Mouse (Mus musculus): ENCODE measurements around the gene Gm20388. TPM values are rescaled to one million over a fixed set of nuclear protein-coding genes. Genes with fewer than 3 reads are reported as not detected.

Gene Gm20388
- polyA plus RNA-seq, 1 experiment from 2014 or later, result not detected

DNA sequence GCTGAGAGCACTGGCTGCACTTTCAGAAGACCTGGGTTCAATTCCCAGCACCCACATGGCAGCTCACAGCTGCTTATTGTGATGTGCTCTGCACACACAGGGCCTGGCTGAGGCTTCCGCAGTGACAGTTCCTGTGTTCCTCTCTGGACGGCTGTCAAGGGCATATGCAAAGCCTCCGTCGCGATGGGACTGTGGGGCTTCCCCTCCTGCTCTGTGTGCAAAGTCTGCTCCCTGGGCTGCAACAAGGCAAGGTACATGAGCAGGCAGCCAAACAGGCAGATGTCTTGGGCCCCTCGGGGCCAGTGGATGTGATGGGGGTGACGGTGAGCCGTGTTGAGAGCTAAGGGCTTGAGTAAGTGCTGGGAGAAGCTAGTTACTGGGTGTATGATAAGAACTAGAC lies 1878.1 kb downstream of the Gm20388 start:
- Histone ChIP-seq H3K4me3 (ENCODE audit: low read length) (no peak overlapping the region), H3K4me1 (replicated peaks; ENCODE audit: control insufficient read depth, insufficient read depth, low read length) (peaks cover 10% of the 10 kb centered on the region), H3K36me3 (ENCODE audit: control insufficient read depth, insufficient read depth, low read length) (no peaks in the 10 kb centered on the region), H3K4me2 (ENCODE audit: low read depth, low read length) (no peak overlapping the region), H3K27me3 (ENCODE audit: control insufficient read depth, insufficient read depth, low read depth, low read length) (no peaks in the 10 kb centered on the region), H3K9ac (ENCODE audit: low read length) (no peak overlapping the region), H3K9me3 (ENCODE audit: control insufficient read depth, low read length) (no peaks in the 10 kb centered on the region), H3K27ac (ENCODE audit: low read length) (no peak overlapping the region)
- no peak for ATAC-seq (ENCODE audit: low read depth)
- 74% methylated on average over 8 of the region's 8 CpGs for WGBS

DNA sequence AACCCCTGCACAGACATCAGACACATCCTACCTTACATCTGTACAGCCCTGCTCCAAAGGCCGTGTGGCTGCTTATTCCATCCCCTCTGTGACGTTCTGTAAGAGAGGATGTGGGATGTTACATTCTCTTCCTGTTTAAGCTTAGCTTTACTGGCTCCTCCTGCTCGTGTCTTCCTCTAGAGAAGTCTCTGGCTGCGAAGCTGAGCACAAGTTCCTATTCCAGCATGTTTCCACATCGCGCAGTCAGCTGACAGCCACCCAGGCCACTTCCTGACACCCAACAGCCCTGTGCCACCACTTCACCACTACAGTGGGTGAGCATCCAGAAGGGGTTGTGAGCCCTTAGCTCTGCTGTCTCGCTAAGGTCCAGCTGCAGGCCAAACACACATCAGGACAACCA lies 1881.5 kb downstream of the Gm20388 start:
- Histone ChIP-seq H3K27ac (ENCODE audit: low read length) (peak overlapping the region; percentile 69), H3K36me3 (ENCODE audit: control insufficient read depth, insufficient read depth, low read length) (peaks cover 6% of the 10 kb centered on the region), H3K4me2 (ENCODE audit: low read depth, low read length) (0 out of 2 replicates have a peak overlapping the region, but pooled peaks have one; percentile 6), H3K4me3 (ENCODE audit: low read length) (no peak overlapping the region), H3K9ac (ENCODE audit: low read length) (0 out of 2 replicates have a peak overlapping the region, but pooled peaks have one; percentile 18), H3K27me3 (ENCODE audit: control insufficient read depth, insufficient read depth, low read depth, low read length) (no peaks in the 10 kb centered on the region), H3K4me1 (replicated peaks; ENCODE audit: control insufficient read depth, insufficient read depth, low read length) (peaks cover 10% of the 10 kb centered on the region), H3K9me3 (ENCODE audit: control insufficient read depth, low read length) (no peaks in the 10 kb centered on the region)
- peak; percentile 26 for ATAC-seq (ENCODE audit: low read depth)
- 60% methylated on average over 7 of the region's 7 CpGs for WGBS

DNA sequence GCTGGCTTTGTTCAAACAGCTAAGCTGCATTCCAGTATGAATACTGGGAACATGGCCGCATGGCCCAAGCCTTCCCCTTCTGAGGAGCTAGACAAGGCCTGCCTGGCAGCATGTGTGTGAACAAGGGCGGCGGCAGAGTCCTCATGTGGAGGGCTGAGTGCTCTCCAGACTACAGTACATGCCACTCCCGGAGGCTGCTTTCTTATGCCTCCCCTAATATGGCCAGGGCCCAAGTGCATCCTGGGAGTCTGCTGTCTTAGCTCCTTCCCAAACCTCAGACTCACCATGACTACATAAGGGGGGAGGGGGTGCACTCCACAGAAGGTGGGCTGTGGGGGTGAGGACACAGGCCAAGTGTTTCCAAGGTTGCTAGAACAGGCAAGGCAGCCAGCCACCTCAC lies 1882.0 kb downstream of the Gm20388 start:
- H3K9ac ChIP-seq (ENCODE audit: low read length), result 0 out of 2 replicates have a peak overlapping the region, but pooled peaks have one; percentile 18
- H3K36me3 ChIP-seq (ENCODE audit: control insufficient read depth, insufficient read depth, low read length), result peaks cover 9% of the 10 kb centered on the region
- ATAC-seq (ENCODE audit: low read depth), result peak; percentile 87
- peaks cover 10% of the 10 kb centered on the region for H3K4me1 ChIP-seq (replicated peaks; ENCODE audit: control insufficient read depth, insufficient read depth, low read length)
- H3K4me2 ChIP-seq (ENCODE audit: low read depth, low read length), result 0 out of 2 replicates have a peak overlapping the region, but pooled peaks have one; percentile 6
- no peaks in the 10 kb centered on the region for H3K9me3 ChIP-seq (ENCODE audit: control insufficient read depth, low read length)
- H3K27ac ChIP-seq (ENCODE audit: low read length), result peak overlapping the region; percentile 69
- H3K27me3 ChIP-seq (ENCODE audit: control insufficient read depth, insufficient read depth, low read depth, low read length), result no peaks in the 10 kb centered on the region
- no peak overlapping the region for H3K4me3 ChIP-seq (ENCODE audit: low read length)
- 38% methylated on average over 4 of the region's 4 CpGs for WGBS

- H3K4me2 ChIP-seq (ENCODE audit: low read depth, low read length), result no peak overlapping the region
- peaks cover 10% of the 10 kb centered on the region for H3K4me1 ChIP-seq (replicated peaks; ENCODE audit: control insufficient read depth, insufficient read depth, low read length)
- H3K36me3 ChIP-seq (ENCODE audit: control insufficient read depth, insufficient read depth, low read length), result peaks cover 16% of the 10 kb centered on the region
- no peak overlapping the region for H3K4me3 ChIP-seq (ENCODE audit: low read length)
- 47% methylated on average over 3 of the region's 3 CpGs for WGBS
- H3K9me3 ChIP-seq (ENCODE audit: control insufficient read depth, low read length), result no peaks in the 10 kb centered on the region
- H3K9ac ChIP-seq (ENCODE audit: low read length), result no peak overlapping the region
- H3K27ac ChIP-seq (ENCODE audit: low read length), result no peak overlapping the region
- no peak for ATAC-seq (ENCODE audit: low read depth)
- no peaks in the 10 kb centered on the region for H3K27me3 ChIP-seq (ENCODE audit: control insufficient read depth, insufficient read depth, low read depth, low read length)
Observed at GRCm38 (mm10) chr8:121794151-121794550, 1883.5 kb downstream of the Gm20388 start.

- 80% methylated on average over 8 of the region's 8 CpGs for WGBS
- H3K27me3 ChIP-seq (ENCODE audit: control insufficient read depth, insufficient read depth, low read depth, low read length), result no peaks in the 10 kb centered on the region
- no peak overlapping the region for H3K9ac ChIP-seq (ENCODE audit: low read length)
- peaks cover 16% of the 10 kb centered on the region for H3K36me3 ChIP-seq (ENCODE audit: control insufficient read depth, insufficient read depth, low read length)
- H3K4me3 ChIP-seq (ENCODE audit: low read length), result no peak overlapping the region
- no peak for ATAC-seq (ENCODE audit: low read depth)
- peaks cover 10% of the 10 kb centered on the region for H3K4me1 ChIP-seq (replicated peaks; ENCODE audit: control insufficient read depth, insufficient read depth, low read length)
- H3K4me2 ChIP-seq (ENCODE audit: low read depth, low read length), result no peak overlapping the region
- no peak overlapping the region for H3K27ac ChIP-seq (ENCODE audit: low read length)
- no peaks in the 10 kb centered on the region for H3K9me3 ChIP-seq (ENCODE audit: control insufficient read depth, low read length)
Observed at GRCm38 (mm10) chr8:121795461-121795860, 1884.8 kb downstream of the Gm20388 start.

- 90% methylated on average over 11 of the region's 11 CpGs for WGBS
- Histone ChIP-seq H3K27ac (ENCODE audit: low read length) (no peak overlapping the region), H3K4me3 (ENCODE audit: low read length) (no peak overlapping the region), H3K36me3 (ENCODE audit: control insufficient read depth, insufficient read depth, low read length) (peaks cover 16% of the 10 kb centered on the region), H3K9me3 (ENCODE audit: control insufficient read depth, low read length) (no peaks in the 10 kb centered on the region), H3K4me2 (ENCODE audit: low read depth, low read length) (no peak overlapping the region), H3K4me1 (replicated peaks; ENCODE audit: control insufficient read depth, insufficient read depth, low read length) (peaks cover 10% of the 10 kb centered on the region), H3K27me3 (ENCODE audit: control insufficient read depth, insufficient read depth, low read depth, low read length) (no peaks in the 10 kb centered on the region), H3K9ac (ENCODE audit: low read length) (no peak overlapping the region)
- no peak for ATAC-seq (ENCODE audit: low read depth)
Observed at GRCm38 (mm10) chr8:121796406-121796805, 1885.8 kb downstream of the Gm20388 start.

DNA sequence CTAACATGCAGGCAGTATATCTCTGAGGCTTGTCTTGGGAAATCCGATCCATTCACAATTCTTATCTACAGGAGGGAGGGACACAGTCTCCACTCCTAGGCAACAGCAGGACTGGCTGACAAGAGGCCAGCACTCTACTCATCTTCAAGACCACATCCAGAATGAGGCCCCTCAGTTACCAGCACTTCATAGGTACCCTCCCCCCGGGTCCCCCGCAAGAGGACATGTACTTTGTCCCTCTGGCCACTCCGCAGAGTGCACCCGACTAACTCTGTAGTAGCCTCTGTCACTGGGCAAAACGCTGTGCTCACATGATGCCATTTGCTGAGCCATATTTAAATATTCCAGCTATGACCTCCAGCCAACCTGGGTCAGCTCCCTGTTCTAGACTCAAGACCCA lies 1887.8 kb downstream of the Gm20388 start:
- Histone ChIP-seq H3K4me2 (ENCODE audit: low read depth, low read length) (no peak overlapping the region), H3K27ac (ENCODE audit: low read length) (no peak overlapping the region), H3K4me3 (ENCODE audit: low read length) (no peak overlapping the region), H3K9me3 (ENCODE audit: control insufficient read depth, low read length) (no peaks in the 10 kb centered on the region), H3K9ac (ENCODE audit: low read length) (no peak overlapping the region), H3K36me3 (ENCODE audit: control insufficient read depth, insufficient read depth, low read length) (peaks cover 16% of the 10 kb centered on the region), H3K27me3 (ENCODE audit: control insufficient read depth, insufficient read depth, low read depth, low read length) (no peaks in the 10 kb centered on the region), H3K4me1 (replicated peaks; ENCODE audit: control insufficient read depth, insufficient read depth, low read length) (no peaks in the 10 kb centered on the region)
- 82% methylated on average over 6 of the region's 6 CpGs for WGBS
- ATAC-seq (ENCODE audit: low read depth), result no peak

DNA sequence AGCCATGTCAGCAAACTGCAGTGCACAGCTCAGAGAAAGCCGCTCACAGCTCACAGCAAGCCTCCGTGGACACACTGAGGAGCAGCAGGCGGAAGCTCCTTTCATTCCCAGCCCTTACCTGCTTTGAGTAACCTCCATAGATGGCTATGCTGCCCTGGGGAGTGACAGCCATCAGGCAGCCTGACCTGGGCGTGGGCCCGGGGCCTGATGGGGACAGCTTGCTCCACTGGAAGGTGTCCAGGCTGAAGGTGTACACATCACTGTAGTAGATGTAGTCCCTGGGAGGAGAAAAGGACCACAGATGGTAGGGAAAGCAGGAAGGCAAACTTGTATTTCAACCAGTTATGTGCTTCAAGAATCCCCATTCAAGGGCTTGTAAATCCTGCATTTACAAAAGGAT lies 1894.2 kb downstream of the Gm20388 start:
- ATAC-seq (ENCODE audit: low read depth), result no peak
- no peak overlapping the region for H3K9ac ChIP-seq (ENCODE audit: low read length)
- no peaks in the 10 kb centered on the region for H3K9me3 ChIP-seq (ENCODE audit: control insufficient read depth, low read length)
- WGBS, result 93% methylated on average over 5 of the region's 5 CpGs
- H3K36me3 ChIP-seq (ENCODE audit: control insufficient read depth, insufficient read depth, low read length), result peaks cover 14% of the 10 kb centered on the region
- no peaks in the 10 kb centered on the region for H3K27me3 ChIP-seq (ENCODE audit: control insufficient read depth, insufficient read depth, low read depth, low read length)
- H3K4me3 ChIP-seq (ENCODE audit: low read length), result no peak overlapping the region
- H3K4me2 ChIP-seq (ENCODE audit: low read depth, low read length), result no peak overlapping the region
- no peaks in the 10 kb centered on the region for H3K4me1 ChIP-seq (replicated peaks; ENCODE audit: control insufficient read depth, insufficient read depth, low read length)
- H3K27ac ChIP-seq (ENCODE audit: low read length), result no peak overlapping the region

- ATAC-seq (ENCODE audit: low read depth), result no peak
- Histone ChIP-seq H3K4me3 (ENCODE audit: low read length) (no peak overlapping the region), H3K9ac (ENCODE audit: low read length) (no peak overlapping the region), H3K4me1 (replicated peaks; ENCODE audit: control insufficient read depth, insufficient read depth, low read length) (no peaks in the 10 kb centered on the region), H3K36me3 (ENCODE audit: control insufficient read depth, insufficient read depth, low read length) (peaks cover 14% of the 10 kb centered on the region), H3K27ac (ENCODE audit: low read length) (no peak overlapping the region), H3K27me3 (ENCODE audit: control insufficient read depth, insufficient read depth, low read depth, low read length) (no peaks in the 10 kb centered on the region), H3K4me2 (ENCODE audit: low read depth, low read length) (no peak overlapping the region), H3K9me3 (ENCODE audit: control insufficient read depth, low read length) (no peaks in the 10 kb centered on the region)
- WGBS, result 90% methylated on average over 13 of the region's 13 CpGs
Observed at GRCm38 (mm10) chr8:121806126-121806525, 1895.5 kb downstream of the Gm20388 start.

GRCm38 (mm10) chr8:121808032-121808431 lies 1897.4 kb downstream of the Gm20388 start:
- Histone ChIP-seq H3K27me3 (ENCODE audit: control insufficient read depth, insufficient read depth, low read depth, low read length) (no peaks in the 10 kb centered on the region), H3K27ac (ENCODE audit: low read length) (no peak overlapping the region), H3K4me3 (ENCODE audit: low read length) (no peak overlapping the region), H3K36me3 (ENCODE audit: control insufficient read depth, insufficient read depth, low read length) (peaks cover 18% of the 10 kb centered on the region), H3K9me3 (ENCODE audit: control insufficient read depth, low read length) (no peaks in the 10 kb centered on the region), H3K4me2 (ENCODE audit: low read depth, low read length) (no peak overlapping the region), H3K4me1 (replicated peaks; ENCODE audit: control insufficient read depth, insufficient read depth, low read length) (no peaks in the 10 kb centered on the region), H3K9ac (ENCODE audit: low read length) (no peak overlapping the region)
- 78% methylated on average over 11 of the region's 11 CpGs for WGBS
- ATAC-seq (ENCODE audit: low read depth), result no peak
